Mouse (Mus musculus) adrenal gland, postnatal 10 days (tissue): Measurements from ENCODE around the gene Gdf11. TPM values are rescaled to one million over a fixed set of nuclear protein-coding genes. Genes with fewer than 3 reads are reported as not detected.
A peak's percentile ranks its signal among the peaks of the same experiment; 100 is the strongest.

Source experiments
- DNase-seq: peaks from one replicate; pipeline ENCODE4 v3.0.0; 2021; ENCODE audit warnings: mixed read lengths
- total RNA-seq, 2 experiments: library from RNA; stranded (reverse); gene quantifications; 2 replicates each; pipeline ENCODE4 v1.2.3; 2021

The Gdf11 gene
- total RNA-seq, 2 experiments from 2014 or later: 3.0 to 4.5 TPM

DNA sequence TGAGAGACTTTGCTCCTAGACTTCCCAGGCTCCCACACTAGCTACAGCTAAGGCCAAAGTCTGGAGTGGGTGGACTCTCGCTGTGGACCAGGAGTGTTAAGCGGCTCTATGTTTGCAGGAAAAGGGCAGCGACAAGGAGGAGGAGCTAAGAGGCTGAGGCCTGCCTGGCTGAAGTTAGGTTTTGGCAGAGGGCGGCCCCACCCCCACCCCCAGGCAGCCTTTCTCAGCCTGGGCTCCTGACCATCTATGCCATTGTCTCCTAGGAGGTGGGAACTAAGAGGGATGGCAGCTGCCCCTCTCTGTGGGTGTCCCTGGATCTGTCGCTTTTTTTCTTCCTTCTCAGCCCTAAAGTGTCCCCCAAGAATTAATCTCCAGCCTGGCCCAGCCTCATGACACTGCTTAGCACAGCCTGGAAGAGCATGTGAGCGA is 27.7 kb upstream of the Gdf11 start:
- DNase-seq: no peak

DNA sequence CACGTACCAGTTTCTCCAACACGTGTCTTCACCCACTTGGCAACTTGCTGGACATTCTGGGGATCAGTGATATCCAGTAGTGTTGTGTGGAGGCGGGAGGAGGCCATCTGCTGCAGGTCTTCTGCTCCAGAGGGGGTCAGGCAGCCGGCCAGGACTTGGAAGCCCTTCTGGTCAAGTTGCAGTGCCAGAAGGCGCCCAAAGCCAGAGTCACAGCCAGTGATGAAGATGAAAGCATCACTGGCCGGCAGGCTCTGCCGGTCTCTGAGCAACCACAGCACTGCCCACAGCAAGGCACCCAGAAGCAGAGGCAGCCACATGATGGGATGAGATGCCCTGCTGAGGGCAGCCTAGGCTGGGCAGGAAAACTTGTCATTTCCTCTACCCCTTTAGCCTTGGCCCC is 26.7 kb upstream of the Gdf11 start:
- DNase-seq: no peak

DNA sequence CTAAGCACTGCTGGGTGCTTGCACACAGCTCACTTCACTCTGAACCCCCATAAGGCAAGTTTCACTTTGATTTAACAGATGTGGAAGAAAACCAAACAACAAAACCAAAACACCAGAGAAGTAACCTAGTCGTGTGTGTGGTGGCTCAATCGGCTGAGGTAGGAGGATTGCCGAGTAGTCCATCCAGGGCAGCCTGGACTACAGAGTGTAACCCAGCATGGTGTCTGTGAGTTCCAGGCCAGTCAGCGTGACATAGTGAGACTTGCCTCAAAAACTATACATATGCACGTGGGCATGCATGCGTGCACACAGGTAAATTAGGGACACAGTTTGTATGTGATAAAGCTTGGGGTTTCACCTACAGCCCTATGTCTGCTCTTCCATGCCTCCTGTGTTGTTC is 25.9 kb upstream of the Gdf11 start:
- DNase-seq: no peak

DNA sequence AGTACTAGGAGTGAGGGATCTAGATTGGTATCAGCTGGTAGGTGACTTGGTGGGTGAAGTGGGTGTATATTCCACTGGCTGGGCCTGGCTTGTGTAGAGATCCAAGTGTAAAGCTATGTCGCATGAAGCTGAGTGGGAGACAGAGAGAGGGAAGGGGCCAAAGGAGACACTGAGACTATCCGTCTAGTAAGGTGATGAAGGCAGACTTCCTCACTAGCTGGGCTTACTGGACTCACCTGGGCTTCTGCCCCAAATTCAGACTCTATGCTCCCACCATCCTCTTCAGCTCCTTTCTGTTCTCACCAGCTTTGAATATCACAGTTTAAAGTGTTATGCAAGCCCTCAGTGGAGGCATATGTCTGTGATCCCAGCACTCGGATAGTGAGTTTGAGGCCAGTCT is 25.1 kb upstream of the Gdf11 start:
- DNase-seq: no peak

DNA sequence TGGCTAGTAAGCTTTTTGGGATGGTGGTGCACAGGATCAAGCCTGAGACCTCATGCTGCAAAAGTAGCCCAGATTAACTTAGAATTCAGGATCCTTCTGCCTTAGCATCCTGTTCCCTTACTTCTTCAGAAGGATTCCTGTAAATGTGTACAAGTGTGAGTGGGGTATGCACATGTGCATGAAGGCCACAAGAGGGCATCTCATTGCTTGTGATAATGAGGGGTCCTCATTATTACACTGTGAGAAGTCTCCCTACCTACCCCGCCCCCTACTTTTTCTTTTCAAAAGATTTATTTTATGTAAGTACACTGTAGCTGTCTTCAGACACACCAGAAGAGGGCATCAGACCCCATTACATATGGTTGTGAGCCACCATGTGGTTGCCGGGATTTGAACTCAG is 24.0 kb upstream of the Gdf11 start:
- no peak for DNase-seq

DNA sequence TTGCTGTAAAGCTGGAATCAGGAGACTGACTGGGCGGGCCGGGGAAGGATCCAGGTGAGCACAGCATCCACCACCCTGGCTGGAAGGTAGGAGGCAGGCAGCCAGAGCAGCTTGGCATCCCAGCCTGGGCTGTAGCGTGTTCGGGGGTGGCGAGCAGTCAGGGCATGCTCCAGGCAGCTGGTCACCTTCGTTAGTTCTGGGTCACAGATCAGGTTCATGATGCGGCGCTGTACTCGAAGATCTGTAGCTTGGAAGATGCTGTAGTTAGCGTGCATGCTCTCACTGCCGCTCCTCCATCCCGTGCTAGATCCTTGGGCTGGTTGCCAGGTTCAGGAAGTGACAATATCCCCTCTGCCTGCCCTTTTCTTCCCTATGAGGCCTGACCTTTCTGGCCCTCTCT is 22.2 kb upstream of the Gdf11 start:
- DNase-seq: no peak

DNA sequence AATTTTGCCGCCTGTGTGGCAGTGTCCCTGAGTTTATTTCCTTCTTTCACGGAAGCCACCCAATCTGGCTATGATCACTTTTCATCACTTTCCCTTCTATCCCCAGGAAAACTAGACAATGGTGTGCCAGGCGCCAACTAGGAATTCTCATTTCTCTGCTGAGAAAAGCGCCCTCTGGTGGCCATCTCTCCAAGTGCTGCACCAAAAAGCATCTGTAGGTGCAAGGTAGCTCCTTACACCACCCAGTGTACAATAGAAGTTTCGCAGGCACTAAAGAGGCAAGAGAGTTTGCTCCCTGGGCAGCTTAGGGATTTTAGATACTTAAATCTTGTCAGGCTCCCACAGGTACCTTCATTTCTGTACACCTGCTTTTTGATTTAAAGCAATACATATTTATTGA is 21.7 kb upstream of the Gdf11 start:
- peak; percentile 93 for DNase-seq

DNA sequence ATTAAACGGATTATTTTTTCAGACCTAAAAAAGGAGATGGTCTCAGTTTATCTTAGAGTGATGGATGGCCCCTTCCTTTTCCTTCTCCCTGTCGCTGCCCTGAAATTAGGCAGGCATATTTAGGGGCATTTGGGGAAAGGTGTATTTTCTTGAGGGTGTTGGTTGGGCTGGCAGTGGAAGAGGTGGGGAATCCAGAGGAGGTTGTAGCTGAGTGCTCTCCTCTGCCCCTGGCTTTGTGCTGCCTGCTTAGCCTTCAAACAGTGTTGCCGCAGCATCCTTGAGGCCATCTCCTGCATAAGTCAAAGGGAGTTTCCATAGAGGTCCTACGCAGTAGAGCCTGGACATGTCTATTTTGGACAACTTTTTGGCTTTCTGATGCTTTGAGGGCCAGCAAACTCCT is 21.3 kb upstream of the Gdf11 start:
- DNase-seq: no peak

DNA sequence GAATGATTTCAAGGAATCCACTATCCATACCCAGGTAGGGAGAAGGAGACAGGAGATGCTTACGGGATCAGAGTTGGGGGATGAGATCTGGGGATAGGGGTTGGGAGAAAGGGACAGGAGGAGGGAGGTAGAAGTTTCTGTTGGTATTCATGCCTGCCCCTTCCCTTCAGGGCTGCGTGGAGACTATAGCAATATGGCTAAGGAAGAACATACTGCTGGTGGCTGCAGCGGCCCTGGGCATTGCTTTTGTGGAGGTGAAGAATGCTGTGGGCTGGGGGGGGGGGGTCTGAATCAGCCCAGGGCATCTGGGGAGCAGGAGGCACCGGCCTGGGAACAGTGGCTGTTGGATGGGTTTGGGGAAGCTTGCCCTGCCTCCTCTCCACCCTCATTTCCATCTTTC is 20.8 kb upstream of the Gdf11 start:
- no peak for DNase-seq

DNA sequence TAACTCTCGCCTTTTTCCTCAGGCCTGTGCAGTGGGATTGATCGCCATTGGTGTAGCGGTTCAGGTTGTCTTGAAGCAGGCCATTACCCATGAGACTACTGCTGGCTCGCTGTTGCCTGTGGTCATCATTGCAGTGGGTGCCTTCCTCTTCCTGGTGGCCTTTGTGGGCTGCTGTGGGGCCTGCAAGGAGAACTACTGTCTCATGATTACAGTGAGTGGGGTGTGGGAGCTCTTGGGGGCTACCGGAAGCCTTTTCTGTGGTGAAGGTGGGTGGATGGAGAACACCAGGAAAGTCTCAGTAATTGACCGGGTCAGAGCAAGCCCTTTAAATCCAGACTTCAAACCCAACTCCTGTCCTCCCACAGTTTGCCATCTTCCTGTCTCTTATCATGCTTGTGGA is 19.9 kb upstream of the Gdf11 start:
- DNase-seq: no peak

DNA sequence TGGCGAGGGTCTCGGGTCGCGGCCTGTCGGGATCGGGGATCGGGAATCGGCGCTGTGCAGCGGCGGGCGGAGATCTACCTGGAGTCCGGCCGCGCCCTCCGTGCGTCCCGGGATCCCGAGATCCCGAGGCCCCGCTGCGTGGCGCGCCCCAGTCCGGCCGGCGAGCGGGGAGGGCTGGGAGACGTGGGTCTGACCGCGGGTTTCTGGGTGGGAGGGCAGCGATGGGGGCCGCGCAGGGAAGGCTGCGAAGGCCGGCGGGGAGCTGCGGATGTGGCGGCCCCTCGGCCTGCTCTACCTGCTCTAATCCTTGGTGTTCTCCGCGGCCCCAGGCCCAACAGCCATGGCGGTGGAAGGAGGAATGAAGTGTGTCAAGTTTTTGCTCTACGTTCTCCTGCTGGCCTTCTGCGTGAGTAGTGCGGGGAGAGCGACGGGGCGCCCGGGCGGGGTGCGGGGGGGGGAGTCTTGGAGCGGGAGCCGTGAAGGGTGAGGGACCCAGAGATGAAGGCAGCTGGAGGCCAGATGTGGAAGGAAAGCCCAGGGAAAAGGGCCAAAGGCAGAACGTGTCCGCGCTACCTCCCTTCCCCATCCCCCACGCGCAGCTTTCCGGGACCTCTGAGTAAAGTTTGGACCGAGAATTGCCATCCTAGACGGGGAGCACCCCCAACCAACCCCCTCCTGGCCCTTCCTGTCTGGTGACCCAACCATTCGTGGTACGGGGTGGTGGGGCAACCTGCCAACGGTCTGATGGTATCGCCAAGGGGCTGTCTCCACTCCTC is 18.7 kb upstream of the Gdf11 start:
- DNase-seq: peak; percentile 70

DNA sequence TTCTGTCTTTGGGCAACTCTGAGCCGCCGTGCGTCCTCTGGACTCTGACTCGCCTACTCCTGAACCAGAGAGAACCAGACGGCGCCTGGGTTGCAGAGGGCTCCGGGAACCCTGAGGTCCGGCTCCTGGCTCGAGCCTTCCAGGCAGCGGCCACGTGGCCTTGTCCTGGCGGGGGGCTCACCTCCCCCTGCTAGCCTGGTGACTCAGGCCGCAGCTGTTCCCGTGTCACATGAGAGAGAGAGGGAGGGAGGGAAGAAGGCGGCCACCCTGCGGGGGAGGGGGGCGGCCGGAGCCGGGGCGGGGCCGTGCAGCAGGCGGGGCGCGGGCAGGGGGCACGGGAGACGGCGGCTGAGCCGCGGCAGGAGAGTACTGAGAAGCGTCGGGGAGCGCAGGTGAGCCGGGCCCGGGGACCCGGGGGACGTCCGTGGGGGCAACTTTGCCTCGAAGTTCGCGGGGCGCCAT is 18.1 kb upstream of the Gdf11 start:
- peak; percentile 91 for DNase-seq

DNA sequence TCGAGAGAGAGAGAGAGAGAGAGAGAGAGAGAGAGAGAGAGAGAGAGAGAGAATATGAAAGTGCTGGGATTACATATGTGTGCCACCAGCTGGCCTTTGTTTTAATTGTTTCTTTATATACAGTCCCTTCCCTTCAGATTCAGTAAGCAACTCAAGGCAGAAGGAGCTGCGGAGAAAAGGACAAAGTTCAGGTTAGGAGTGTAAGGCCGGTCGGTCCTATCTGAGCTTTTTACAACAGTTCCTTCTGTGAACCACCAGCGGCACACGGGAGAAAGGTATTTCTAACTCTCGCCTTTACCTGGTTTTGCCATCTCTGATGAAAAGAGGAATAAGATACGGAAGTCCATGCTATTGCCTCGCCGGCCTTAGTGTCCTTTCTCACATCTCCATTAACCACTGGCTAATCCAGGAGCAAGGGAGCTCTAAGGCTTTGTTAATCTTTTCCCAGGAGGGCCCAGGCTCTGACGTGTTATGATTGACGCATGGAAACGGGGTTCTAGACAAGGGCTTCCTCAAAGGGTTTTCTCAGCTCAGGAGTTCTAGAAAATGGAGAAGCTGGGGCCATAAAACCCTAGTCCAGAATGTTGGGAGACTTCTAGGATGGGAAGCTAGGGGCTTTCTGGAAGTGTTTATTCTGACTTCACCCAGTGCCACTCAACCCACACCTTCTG is 17.4 kb upstream of the Gdf11 start:
- DNase-seq: no peak

DNA sequence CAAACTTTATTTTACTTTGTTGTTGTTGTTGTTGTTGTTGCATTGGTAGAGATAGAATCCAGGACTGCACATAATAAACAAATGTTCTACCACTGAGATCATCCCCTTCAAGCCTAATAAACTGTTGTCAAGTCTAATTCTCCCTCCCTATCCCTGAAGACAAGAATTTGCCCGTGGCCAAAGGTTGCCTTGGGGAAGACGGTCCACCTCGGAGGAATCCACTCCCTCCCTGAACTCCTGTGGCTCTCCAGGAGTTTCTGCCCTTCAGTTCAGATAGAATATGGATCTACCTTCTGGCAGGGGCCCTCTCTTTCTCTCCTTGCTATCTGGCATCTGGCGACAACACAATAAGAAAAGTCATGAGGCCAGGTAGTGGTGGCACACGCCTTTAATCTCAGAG is 13.3 kb upstream of the Gdf11 start:
- no peak for DNase-seq

DNA sequence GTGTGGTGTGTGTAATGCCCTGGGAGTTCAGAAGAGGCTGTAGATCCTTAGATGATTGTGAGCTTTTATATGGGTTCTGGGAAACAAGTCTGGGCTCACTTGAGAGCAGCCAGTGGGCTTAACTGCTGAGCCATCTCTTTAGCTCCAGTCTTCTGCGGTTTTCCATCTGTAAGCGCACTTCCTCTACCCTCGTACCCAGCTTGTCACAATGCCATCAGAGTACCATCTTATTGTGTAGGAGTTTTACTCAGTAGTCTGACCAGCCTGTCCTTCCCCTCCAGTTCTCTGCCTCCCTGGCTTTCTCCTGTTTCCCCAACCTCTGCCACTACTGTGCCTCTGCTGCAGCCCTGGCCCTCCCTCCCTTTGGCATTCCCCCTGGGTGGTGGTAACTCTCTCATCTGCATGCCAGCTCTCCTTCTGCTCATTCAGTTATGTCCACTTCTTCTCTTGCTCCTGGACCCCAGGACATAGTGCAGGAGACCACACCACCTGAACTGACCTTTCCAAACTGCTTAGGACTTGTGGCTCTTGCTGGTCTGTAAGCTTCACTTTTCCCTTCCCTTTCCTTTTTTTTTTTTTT is 11.0 kb upstream of the Gdf11 start:
- DNase-seq: no peak

DNA sequence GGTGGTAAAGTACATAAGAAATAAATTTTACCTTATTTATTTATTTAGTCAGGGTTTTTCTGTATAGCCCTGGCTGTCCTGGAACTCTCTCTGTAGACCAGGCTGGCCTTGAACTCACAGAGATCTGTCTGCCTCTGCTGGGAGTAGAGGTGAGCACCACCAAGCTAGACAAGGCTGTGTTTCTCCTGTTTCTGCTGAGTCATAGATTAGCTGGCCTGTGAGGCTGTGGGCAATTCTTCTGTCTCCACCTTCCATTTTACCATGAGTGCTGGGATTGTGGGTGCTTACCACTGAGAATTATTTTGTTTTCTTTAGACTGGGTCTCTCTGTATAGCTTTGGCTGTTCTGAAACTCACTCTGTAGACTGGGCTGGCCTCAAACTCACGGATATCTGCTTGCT is 9.9 kb upstream of the Gdf11 start:
- DNase-seq: no peak

DNA sequence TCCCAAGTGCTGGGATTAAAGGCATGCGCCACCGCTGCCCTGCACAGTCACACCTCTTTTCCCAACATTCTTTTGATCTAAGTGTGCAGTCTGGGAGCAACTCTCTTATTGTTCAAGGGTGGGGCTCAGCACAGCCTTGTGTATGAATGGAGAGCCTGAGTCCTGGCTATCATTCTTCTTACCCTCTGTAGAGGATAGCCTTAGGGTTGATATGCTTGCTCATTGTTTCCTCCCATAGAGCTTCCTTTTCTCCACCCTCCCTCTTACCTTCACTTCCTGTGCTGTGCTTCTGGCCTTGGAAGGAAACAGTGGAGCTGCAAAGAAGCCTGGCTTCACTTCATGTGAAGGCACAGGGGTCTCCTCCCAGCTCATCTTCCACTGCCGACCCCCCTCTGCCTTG is 9.2 kb upstream of the Gdf11 start, which contains the start of gene Cd63:
Cd63 (plus strand) TSS at position 292 of the 400 bp plus-strand sequence.
- no peak for DNase-seq

DNA sequence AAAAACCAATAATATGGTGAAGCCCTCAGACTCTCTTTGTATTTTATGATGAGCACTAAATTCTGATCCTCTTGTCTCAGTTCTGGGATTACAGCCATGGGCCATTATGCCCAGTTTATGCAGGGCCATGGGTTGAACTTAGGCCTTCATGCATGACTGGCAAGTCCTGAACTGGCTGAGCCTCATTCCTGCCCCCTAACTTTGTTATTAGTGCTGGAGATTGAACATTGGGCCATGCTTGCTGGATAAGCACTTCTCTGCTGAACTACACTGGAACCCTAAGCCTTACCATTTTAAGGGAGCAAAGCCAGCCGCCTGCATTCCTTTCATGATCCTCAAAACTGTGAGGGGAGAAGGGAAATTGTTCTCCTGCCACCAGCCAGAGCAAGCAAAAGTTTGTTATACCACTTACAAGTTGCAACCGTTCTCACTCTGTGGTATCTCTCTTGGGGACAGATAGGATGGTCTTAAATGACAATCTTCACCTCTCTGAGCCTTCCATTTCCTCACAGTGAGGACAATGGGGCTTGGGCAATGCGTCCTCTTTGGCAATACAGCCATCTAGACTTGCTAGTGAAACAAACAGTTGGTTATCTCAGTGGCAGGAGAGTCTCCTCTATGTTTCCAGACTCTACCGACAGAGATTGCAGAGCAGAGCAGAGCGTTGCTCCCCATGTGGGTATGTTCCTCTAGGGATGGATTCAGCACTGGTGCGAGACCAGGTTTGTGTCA is 8.4 kb upstream of the Gdf11 start:
- no peak for DNase-seq

DNA sequence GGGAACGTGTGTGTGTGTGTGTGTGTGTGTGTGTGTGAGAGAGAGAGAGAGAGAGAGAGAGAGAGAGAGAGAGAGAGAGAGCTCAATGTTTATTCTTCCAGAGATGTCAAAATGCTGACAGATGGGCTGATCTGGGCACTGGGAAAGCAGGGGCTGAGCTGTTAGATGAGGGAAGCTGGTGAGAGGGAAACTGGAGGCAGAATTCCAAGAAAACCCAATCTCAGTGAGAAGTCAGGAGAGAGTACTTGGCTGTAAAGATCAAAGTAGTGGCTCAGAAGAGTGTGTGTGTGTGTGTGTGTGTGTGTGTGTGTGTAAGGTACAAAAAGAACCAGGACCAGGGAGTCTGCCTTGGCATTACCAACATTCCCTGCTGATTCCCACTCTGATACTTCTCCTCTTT is 6.0 kb upstream of the Gdf11 start:
- DNase-seq: no peak

DNA sequence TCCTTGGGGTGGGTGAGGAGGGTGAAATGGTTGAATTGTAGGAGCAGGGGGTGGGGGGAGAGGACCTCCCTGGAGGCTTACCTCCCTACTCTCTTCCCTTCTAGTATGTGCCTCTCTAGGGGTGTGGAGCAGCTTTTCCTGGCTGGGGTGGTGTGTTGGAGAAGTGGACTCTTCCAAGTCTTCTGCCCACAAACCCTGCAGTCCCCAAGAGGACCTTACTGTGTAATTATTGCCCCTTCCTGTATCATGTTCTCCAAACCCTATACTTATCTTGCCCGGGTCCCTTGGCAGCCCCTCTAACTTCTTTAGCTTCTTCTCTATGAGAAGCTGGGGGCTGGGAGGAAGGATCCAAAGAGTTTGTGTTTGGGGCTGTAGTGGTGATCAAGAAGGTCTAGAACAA is 5.3 kb upstream of the Gdf11 start:
- no peak for DNase-seq

DNA sequence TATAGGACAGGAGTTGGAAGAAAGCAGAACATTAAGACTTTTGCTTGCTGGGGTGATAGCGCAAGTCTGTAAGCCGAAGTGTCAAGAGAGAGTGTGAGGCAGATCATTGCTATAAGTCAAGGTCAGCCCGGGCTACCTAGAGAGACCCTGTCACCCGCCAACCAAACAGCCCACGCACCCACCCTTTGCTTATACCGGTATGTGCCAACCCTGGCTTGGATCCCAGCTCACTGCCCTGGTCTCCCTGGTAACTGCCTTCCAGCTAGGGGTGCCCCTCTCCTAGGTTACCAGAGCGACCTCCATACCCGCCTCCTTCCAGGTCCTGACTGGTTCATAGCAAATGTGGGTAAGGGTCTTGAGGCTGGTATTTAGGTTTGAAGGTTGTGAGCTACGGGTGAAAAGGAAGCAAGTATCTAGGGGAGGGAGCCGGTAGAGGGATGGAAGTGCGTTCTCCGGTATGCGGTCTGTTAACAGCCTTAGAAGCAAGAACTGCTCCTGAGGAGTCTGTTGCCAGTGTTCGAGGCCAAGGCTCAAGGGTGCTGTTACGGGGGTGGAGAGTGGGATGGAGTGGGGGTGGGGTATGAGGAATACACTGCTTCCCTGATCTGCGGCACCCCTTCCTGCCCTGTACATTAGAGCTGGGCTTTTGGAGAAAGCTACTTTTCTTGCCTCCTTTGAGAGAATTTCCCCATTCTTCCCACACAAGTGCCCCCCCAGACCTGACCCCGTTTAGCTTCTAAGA is 4.6 kb upstream of the Gdf11 start:
- DNase-seq: no peak

DNA sequence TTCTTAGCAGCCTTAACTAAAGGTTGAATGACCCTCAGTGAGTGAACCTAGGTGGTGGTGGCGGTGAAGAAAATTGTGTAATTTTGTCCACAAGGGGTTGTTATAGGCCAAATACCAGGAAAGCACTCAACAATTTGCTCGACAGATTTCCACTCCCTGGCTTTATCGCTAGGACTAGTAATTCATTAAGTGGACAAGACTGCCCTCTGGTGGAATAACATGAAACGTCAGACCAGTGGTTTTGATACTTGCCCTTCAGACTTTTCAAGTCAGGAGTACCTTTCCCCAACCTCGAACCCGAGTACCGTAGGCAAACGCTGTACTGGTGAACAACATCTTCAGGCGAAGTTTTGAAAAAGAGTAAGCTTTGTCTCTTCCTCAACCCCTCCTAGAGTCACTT is 3.9 kb upstream of the Gdf11 start:
- DNase-seq: peak; percentile 82
